Mouse (Mus musculus): ENCODE results near the gene 5430403G16Rik. TPM values are rescaled to one million over a fixed set of nuclear protein-coding genes. Genes with fewer than 3 reads are reported as not detected.
A peak's percentile ranks its signal among the peaks of the same experiment; 100 is the strongest.
"Not testable (repeated sequence)": the region's sequence is repeated elsewhere in the genome, so short reads cannot be mapped to it uniquely, and the experiment has no call there.

Gene 5430403G16Rik
- 0.78 and 1.1 TPM in 2 replicates for polyA plus RNA-seq (2015; fragmentation: Nextera tagmentation; extraction: Ambion mirVana)

- under 1% methylated on average over 25 of the region's 26 CpGs for WGBS
- peak within 1 kb of the TSS; percentile 56; the same call in 1 of the 2 replicates for H3K27ac ChIP-seq
- not testable (repeated sequence) for H3K36me3 ChIP-seq
Measured at GRCm38 (mm10) chr5:109690537-109691201, at the start of gene 5430403G16Rik. Gene 5430403G16Rik (minus strand): TSS chr5:109691041.

GRCm38 (mm10) chr5:109717341-109717740 is 26.5 kb upstream of the 5430403G16Rik start:
- H3K9me3 ChIP-seq (replicated peaks); H3K36me3 ChIP-seq; H3K27me3 ChIP-seq; H3K4me3 ChIP-seq; H3K4me1 ChIP-seq (replicated peaks); H3K4me2 ChIP-seq; H3K27ac ChIP-seq; ATAC-seq (replicated peaks; ENCODE audit: insufficient number of reproducible peaks, insufficient read depth, low FRiP score, low read depth); H3K9ac ChIP-seq: not testable (repeated sequence)
- WGBS = 67% methylated on average over 3 of the region's 3 CpGs

More at GRCm38 (mm10) chr5:109690537-109691201, at the start of gene 5430403G16Rik:
- H3K9me3 ChIP-seq (replicated peaks); H3K4me1 ChIP-seq (replicated peaks); H3K27me3 ChIP-seq: not testable (repeated sequence)
- Histone ChIP-seq H3K4me2 (peak within 1 kb of the TSS; percentile 87), H3K9ac (peak within 1 kb of the TSS; percentile 77), H3K4me3 (peak within 1 kb of the TSS; percentile 73)
- ATAC-seq (replicated peaks; ENCODE audit: insufficient number of reproducible peaks, insufficient read depth, low FRiP score, low read depth) = peak; percentile 96

GRCm38 (mm10) chr5:109691205-109691965 is 544 bp upstream of the 5430403G16Rik start:
- H3K9me3 ChIP-seq (replicated peaks); H3K27ac ChIP-seq; H3K9ac ChIP-seq; H3K4me1 ChIP-seq (replicated peaks); H3K27me3 ChIP-seq; ATAC-seq (replicated peaks; ENCODE audit: insufficient number of reproducible peaks, insufficient read depth, low FRiP score, low read depth); H3K36me3 ChIP-seq: not testable (repeated sequence)
- H3K4me3 ChIP-seq = peak overlapping the region; percentile 73
- 60% methylated on average over 5 of the region's 5 CpGs for WGBS
- peak overlapping the region; percentile 87 for H3K4me2 ChIP-seq

GRCm38 (mm10) chr5:109682921-109683320 is 7.9 kb downstream of the 5430403G16Rik start:
- no peak for ATAC-seq (replicated peaks; ENCODE audit: insufficient number of reproducible peaks, insufficient read depth, low FRiP score, low read depth)
- 68% methylated on average over 4 of the region's 4 CpGs for WGBS
- H3K27me3 ChIP-seq = no peaks in the 10 kb centered on the region
- no peak overlapping the region for H3K9ac ChIP-seq
- H3K4me3 ChIP-seq = no peak overlapping the region
- H3K9me3 ChIP-seq (replicated peaks) = peaks cover 3% of the 10 kb centered on the region; the same call in 1 of the 2 replicates
- no peak overlapping the region for H3K4me2 ChIP-seq
- H3K4me1 ChIP-seq (replicated peaks) = no peaks in the 10 kb centered on the region
- H3K36me3 ChIP-seq = no peaks in the 10 kb centered on the region
- H3K27ac ChIP-seq = no peak overlapping the region

Other genes with a start within 250 kb of the 5430403G16Rik start
- gene Crlf2, start 132.0 kb downstream of the 5430403G16Rik start, polyA plus RNA-seq (2015; fragmentation: Nextera tagmentation; extraction: Ambion mirVana) = 8.0 and 11.1 TPM in 2 replicates
- gene 4930522L14Rik, start 60.8 kb upstream of the 5430403G16Rik start, polyA plus RNA-seq (2015; fragmentation: Nextera tagmentation; extraction: Ambion mirVana) = 3.8 and 4.2 TPM in 2 replicates
- gene Gm15446, start 232.4 kb upstream of the 5430403G16Rik start, polyA plus RNA-seq (2015; fragmentation: Nextera tagmentation; extraction: Ambion mirVana) = 0.19 and 0.47 TPM in 2 replicates

All from heart, embryonic 15.5 days (tissue).